In the genomic region with DNA sequence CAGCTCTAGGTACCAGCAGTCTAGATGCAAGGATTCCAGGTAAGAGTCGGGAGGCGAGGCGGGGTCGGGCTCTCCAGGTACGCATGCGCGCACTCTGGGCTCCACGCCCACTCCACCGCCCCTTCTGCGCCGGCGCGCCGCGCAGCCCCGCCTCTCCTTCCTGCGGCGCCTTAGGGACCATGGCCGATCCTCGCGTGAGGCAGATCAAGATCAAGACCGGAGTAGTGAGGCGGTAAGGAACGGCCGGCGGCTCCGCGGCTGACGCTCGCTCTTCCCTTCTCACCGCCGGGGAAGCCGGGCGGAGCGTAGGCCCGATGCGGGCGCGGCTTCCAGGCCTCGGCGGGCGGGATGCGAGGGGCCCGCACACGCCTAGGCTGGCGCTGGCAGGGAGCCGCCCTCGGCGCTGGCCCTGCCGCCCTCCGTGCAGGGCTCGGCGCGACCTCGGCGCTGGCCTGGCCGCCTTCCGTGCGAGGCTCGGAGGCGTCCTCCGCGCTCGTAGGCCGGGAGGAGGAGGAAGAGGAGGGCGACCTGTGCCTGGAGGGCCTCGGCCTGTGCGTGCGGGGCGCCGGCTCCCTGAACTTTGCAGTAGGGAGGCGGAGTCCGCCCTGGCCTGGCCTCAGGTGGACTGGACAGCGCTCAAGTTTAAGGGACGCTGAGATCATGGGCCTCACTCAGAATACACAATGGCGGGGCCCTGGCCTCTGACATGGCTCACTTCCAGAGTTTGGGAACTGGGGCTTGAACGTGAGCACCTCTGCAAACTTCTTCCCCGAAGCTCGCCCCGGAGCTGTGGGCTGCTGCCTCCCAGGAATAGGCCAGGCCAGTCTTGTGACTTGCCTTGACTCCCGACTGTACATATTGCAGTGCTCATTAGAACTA, we compare ENCODE assay signal across 8 mouse cellular contexts. TPM values are rescaled to one million over a fixed set of nuclear protein-coding genes. Genes with fewer than 3 reads are reported as not detected.
DNase-seq lines count a peak whose midpoint lies in the region; ATAC-seq lines count a peak whose summit lies in the region.

A gene (plus strand): TSS at position 140 of the 879 bp plus-strand sequence.

- H3K27me3 ChIP-seq in megakaryocyte, embryonic 14.5 days (replicated peaks), result peaks cover 20% of the 10 kb centered on the region

- DNase-seq in ZHBTc4 (ENCODE audit: low read depth, low spot score), result peak; percentile 97
- DNase-seq in gastrocnemius, adult 8-10 months (ENCODE audit: low spot score in 2 of 2), result peak; percentile 61 to 70
- peak; percentile 53 for DNase-seq in hindlimb bud, embryonic 11.5 days (ENCODE audit: extremely low spot score, low read depth, low spot score)
- peak; percentile 60 to 62 for DNase-seq in left cerebral cortex, adult 8-10 months (ENCODE audit: low spot score in 2 of 2)
- peak; percentile 90 to 92 for DNase-seq in right cerebral cortex, postnatal 10 days (ENCODE audit: low spot score in 2 of 2)
- peak; percentile 85 for DNase-seq in urinary bladder, postnatal 25 days (ENCODE audit: low spot score)

- H3K4me3 ChIP-seq in megakaryocyte, embryonic 14.5 days (replicated peaks), result peak within 1 kb of the TSS; percentile 92

- ATAC-seq in common myeloid progenitor, adult 5-6 weeks (replicated peaks; ENCODE audit: low read depth, poor library complexity, severe bottlenecking), result peak; percentile 97

- peaks cover 31% of the 10 kb centered on the region for H3K4me1 ChIP-seq in megakaryocyte, embryonic 14.5 days

- no peaks in the 10 kb centered on the region for H3K9me3 ChIP-seq in megakaryocyte, embryonic 14.5 days

- peaks cover 3% of the 10 kb centered on the region for H3K36me3 ChIP-seq in megakaryocyte, embryonic 14.5 days (replicated peaks; ENCODE audit: low read length)

RNA-seq across cellular contexts. Expression of the gene that starts here (rescaled TPM):
- 199 and 247 TPM in 2 replicates for total RNA-seq in common myeloid progenitor, adult 5-6 weeks (2017)
- total RNA-seq in gastrocnemius, adult 8-10 months (2022), result 10 to 100 TPM; 58.1 to 66.0 (median 64.2) TPM
- total RNA-seq in left cerebral cortex, adult 8-10 months (2022), result 100 to 1,000 TPM; 125 to 134 (median 128) TPM
- 15.2 TPM in 1 of 2 replicates, not detected in the other for polyA plus RNA-seq in megakaryocyte, embryonic 14.5 days (2012; ENCODE audit: insufficient read depth, low replicate concordance)

Comparison
In these comparisons a context has a peak if more than half of its experiments do, and no peak if none do; other contexts are left out.
1. Peak in every context shown above with its lines: DNase-seq, ATAC-seq and H3K4me3 ChIP-seq.